Mouse (Mus musculus): ENCODE data around the gene Triobp.
A peak's percentile ranks its signal among the peaks of the same experiment; 100 is the strongest.

Triobp gene

DNA sequence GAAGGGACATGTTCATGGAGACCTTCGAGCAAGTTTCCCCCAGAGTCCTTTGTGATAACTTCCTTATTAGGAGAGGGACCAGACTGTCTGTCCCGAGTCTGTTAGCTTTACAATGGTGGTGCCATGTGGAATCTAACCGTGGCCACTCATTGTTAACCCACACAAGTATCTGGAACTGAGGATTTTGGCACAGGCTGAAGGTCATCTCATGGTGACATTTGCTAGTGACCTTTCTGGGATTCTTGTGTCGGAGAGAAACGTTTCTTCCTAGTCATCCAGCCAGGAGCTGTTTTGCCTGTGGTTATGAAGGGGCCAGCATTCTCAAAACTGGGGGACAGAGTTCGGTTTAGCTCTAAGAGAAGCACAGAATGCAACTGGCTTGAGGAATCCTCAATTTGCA, 24.1 kb downstream of the Triobp start:
- DNase-seq: no peak

DNA sequence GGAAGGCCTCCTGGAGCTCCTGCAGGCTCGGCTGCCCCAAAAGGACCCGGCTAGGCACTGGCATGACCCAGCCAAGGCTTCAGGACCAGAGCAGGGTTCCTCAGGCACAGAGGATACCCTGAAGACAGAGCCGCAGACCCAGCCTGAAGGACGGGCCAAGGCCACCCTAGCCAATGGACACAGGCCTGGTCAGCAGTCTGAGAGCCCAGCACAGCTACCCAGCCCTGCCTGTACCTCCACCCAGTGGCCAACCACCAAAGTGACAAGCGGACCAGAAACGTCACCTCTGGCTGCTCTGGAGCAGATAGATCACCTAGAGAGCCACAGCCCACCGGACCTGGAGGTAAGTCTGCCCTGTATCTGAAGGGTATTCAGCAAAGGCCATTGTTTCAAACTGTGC, 26.4 kb downstream of the Triobp start:
- DNase-seq: no peak

DNA sequence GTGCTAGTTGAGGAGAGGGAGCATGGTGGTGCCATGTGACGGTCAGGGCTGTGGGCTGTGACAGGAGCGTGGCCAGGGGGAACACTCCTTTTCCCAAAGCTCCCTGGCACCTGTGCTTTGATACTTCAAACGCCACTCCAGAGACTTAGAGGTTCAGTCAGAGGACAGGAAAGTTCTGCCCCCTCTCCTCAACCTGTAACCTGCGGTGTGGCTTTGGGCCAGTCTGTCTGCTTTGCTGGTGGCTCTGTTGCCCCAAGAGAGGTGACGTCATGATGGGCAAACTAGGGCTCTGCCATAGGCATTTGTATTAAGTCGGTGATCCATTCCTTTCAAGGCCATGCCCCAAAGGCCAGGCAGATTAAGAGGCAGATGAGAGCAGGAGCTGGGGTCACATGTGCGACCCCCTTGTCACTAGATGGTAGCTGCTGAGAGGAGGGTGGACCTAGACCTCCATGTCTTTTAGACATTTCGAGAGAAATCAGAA, 30.2 kb downstream of the Triobp start:
- DNase-seq: no peak

DNA sequence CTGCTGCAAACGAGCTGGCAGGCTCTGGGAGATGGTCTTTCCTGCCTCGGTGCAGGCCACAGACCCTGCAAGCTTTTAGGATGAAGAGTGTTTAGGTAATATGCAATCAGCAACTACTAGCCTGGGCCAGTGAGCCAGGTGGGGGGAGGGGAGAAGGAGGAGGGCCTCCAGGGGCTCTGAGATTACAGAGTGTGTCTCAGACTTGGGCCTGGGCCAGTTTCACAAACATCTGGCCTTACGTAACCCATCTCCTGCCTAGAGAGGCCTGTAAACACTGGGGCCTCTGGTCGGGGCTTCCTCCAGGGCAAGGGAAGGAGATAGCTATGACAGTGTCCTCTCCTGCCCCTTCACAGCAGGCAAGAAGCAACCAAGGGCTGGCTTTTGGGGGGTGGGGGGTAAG, 31.4 kb downstream of the Triobp start:
- DNase-seq: no peak

DNA sequence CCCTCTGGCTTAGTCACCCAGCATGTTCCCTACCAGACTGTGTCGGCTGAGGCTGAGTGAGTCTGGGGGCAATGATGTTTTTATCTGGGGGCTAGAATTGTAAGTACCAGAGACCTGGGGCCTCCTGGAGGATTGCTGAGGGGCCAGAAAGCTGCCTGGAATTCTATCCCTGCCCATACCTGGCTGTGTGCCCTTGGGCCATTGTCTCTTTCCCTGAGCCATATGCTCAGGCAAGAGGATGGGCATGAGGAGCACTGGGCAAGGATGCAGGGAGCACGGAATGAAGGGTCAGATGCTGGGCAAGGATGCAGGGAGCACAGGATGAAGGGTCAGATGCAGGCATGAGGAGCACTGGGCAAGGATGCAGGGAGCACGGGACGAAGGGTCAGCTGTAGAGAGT, 32.6 kb downstream of the Triobp start:
- no peak for DNase-seq

DNA sequence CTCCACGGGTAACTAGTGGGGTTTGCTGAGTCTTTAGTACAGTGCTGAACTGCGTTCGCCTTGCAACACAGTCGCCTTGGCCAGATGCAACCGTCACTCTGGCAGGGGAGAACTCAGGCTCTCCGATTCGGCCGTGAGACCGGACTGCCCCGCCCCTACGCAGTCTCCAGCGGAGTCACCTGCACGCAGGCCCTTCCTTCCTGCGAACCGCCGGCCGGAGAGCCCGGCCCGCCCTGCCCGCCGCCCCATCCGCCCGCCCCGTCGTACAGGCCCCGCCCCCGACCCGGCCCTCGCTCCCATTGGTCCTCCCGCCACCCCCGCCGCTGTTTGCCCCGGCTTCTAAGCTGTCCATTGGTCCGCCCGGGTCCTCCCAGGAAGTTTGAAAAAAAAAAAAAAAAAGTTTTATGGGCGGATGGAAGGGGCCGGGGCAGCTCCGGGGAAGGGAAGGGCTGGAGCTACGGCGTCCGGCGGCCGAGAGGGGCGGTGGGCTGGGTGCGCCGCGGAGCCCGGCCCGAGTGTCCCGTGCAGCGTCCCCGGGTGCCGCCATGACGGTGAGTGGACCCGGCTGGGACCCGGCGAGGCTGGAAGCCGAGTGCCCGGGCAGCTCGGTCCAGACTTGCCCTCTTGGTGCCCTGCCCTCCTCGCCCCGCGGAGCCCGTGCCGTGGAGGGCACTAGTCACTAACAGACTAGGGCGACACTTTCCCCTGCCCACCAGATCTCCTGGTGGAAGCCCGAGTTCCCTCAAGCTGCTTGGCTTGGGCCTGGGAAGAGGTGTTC, 35.3 kb downstream of the Triobp start:
- DNase-seq: peak; percentile 71

DNA sequence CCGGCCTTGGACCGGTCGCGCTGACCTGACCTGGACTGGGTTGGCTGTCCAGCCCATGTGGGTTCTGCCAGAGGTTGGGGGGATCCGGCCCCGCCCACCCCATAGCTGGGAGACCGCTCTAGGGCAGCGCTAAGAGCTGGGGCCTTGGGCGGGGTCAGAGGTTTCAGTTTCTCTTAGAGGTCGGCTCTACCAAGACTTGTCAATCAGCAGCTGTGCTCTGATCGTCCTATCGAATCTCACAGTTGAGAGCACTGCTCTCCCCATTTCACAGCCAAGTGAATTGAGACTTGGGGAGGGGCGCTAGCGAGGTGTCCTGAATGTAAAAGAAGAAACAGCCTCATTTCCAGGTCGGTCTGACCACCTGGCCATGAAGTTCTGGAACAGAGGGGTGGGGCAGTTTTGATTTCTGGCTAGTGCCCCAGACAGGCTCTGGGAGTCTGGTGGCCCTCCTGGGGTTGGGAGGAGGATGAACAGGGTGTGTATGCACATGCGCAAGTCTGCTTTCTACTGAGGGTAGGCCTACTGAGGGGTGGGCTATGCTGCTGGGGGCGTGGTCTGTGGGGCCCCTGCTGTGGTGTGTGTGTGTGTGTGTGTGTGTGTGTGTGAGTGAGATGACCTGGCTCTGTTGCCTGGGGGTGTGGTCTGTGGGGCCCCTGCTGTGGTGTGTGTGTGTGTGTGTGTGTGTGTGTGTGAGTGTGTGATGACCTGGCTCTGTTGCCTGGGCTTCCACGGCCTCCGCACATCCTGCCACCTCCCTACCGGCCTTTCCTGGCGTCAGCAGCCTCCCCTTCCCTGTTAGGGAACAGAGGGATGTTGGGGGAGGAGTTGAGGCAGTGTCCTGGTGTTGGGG, 36.1 kb downstream of the Triobp start:
- DNase-seq: no peak

DNA sequence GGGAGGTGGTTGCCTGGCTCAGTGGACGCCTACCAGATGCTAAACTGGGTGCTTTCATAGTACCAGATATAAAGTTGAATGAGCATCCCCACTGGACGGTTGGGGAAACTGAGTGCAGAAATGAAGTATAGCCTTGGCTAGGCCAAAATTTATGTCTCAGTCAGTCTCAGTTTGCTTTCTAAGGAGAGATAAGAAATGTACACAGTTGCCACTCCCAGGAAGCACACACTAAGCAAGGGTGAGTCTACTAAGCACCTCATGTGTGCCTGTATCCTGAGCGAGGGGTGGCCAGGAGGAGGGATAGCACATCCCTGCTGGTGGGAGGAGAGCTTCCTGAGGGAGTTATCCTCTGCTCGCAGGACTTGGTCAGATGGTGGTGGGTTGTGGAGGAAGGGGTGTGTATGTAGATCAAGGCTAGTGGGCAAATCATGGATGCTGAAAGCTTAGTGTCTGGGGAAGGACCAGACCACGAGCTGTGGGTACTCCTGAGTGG, 36.8 kb downstream of the Triobp start:
- no peak for DNase-seq

DNA sequence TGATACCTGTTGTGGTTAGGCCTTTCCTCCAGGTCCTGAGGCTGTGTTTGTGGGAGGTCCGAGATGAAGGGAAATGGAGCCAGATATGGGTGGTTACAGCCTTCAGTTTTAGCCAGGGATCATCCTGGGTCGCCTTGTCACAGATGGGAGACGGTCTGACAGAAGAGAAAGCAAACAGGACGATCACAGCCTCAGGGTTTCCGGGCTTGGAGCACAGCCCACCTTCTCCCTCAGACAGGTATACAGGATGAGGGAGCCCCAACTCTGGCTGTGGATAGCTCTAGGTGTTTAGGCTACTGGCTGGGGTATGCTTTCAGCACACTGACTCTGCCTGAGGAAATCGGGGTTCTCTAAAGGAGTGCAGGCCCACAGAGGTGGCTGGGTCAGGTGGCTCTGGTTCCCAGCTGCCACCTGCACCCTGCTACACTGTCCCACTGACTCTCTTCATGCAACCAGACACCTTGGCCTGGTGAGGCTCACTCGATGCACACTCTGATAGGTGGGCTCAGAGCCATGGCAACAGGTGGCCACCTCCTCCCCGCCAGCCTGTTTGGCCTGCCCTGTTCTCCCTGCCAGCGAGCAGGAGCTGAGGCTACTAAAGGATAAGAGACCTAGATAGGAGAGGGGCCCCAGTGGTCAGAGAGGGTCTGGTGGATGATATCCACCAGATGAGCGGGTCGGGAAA, 39.2 kb downstream of the Triobp start:
- DNase-seq: no peak

DNA sequence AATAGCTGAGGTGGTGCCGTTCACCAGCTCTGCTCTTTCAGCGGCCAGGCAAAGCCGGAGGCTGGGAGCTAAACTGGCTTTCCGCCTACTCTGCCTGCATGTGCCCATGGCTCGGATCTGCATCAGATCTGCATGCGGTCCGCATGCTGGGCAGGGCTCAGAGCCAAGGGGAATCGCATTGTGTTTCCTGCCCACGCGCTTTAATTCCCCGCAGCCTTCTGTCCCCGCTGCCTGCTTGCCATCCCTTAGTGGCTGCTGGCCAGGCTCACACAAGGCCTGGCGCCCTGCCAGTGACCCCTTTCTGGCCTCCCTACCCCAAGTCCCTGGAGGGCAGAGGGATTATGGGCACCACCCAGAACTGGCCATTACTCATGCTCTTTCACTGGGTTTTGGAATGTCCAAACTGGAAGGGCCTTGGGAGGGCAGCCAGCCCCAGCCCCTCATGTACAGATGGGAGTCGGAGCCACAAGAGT, 41.0 kb downstream of the Triobp start:
- peak; percentile 93 for DNase-seq

DNA sequence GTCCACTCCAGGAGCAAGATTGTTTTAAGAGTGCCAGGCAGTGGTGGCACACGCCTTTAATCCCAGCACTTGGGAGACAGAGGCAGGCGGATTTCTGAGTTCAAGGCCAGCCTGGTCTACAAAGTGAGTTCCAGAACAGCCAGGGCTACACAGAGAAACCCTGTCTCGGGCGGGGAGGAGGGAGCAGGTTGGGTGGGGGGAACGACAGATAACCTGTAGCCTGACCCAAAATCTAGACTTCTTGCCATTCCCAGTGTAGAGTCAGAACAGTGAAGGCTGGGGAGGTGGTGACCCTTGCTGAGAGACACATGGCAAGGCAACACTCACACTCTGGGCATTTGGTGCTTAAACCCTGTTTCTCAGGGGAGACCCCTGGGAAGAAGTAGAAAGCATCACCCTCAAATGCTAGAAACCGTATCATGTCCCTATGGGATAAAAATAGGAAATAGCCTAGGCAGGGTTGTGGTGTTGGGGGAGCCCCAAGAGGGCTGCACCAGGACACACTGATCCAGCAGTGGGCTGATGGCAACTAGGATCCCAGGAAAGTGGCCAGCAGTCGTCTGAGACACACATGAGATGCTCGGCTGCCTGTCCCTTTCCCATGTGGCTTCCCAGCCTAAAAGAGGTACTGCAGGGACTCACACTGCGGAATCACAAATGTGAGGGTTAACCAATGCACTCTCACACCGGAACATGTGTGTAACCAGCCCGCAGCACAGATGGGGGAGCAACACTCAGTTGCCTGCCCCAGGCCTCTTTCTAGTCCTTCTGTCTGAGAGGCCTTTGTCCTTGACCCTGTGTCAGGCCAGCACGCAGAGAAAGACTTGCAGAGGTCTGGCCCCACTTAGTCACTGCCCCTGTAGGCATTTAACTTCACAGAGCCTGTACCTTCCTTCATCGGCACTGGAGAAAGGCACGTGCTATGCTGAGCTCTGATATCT, 41.9 kb downstream of the Triobp start:
- no peak for DNase-seq

DNA sequence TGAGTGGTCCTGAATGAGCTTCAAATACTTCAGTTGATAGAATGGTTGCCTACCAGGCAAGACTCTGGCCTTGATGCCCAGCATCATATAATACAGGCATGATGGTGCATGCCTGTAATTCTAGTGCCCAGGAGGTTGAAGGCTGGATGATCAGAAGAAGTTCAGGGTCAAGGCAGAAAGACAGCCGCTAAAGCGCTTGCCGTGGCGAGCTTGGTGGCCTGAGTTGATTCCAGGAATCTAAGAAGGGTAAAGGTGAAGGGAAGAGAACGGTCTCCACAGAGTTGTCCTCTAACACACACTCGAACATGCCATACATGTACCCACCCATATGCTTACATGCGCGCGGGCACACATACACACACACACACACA, 42.6 kb downstream of the Triobp start:
- DNase-seq: no peak

DNA sequence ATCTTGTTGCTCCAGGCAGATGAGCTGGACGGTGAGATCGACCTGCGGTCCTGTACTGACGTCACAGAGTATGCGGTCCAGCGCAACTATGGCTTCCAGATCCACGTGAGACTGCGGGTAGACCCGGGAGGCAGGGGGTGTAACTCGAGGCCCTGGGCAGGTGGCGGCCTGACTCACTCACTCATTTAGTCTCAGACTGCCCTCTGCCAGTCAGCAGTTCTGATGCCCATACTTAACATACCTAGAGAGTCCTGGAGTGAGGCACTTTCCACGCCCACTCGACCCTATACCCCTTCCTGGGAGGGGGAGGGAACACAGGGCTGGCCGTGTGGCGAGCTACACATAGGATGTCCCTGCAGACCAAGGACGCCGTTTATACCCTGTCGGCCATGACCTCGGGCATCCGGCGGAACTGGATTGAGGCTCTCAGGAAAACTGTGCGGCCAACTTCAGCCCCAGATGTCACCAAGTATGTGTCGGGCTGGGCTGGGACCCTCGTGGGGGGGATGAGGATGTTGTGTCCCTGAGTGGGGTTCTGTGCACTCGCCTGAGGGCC, 43.5 kb downstream of the Triobp start:
- no peak for DNase-seq

DNA sequence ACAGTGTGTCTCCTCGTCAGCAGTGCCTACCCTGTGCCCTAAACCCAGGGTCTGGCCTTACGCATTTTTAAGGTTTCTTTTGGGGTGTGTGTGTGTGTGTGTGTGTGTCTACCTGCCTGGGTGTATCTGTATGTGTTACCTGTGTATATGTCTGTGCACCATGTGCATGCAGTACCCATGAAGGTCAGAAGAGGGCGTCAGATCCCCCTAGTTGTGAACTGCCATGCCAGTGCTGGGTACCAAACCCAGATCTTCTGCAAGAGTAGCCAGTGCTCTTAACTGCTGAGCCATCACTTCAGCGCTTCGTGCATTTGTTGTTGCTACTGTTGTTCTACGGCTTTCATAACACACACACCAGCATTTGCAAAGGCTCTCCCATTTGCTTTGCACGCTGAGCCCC, 44.7 kb downstream of the Triobp start:
- no peak for DNase-seq

DNA sequence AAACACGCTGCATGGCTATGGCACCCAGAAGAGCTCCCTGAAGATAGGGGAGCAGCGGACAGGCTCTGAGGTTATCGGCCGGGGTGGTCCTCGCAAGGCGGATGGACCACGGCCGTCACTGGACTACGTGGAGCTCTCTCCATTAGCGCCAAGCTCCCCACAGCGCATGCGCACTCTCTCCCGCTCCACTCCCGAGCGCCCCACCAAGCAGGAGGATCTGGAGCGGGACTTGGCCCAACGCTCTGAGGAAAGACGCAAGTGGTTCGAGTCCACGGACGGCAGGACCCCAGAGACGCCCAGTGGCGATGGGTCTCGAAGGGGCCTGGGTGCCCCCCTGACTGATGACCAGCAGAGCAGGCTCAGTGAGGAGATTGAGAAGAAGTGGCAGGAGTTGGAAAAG, 45.4 kb downstream of the Triobp start:
- DNase-seq: no peak

DNA sequence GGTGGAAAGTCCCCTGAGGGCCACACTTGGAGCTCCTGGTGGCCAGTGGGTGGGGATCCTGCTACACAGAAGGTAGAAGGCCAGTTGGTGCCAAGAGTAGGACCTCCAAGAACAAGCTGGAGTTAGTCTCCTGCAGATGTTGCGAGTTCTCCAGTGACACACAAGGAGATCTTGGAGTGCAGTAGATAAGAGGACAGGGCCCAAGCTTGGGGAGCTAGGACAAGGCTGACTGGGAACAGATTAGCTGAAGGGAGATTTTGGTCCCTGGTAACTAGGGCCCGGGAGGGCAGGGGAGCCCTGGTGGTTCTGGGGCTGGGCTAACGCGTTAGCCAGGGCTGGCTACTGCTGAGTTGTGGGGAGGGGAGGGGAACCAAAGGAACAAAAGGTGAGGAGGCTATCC, 48.4 kb downstream of the Triobp start:
- no peak for DNase-seq

DNA sequence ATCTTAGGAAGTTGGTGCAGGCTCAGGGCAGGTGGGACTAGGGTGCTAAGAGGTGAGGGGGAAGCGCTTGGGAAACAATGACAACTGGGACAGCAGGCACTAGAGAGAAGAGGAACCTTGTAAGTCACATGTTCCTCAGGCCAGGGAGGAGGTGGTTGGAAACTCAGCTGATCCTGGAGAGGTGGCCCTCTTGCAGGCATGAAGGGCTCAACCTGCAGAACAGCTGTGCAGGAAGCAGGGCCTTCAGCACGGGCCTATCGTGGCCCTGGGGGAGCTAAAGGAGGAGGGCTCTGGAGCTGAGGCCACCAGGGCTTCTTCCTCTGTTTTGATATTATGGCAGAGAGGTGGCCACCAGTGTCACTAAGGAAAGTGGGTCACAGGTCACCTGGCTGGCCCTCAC, 49.1 kb downstream of the Triobp start:
- DNase-seq: no peak

DNA sequence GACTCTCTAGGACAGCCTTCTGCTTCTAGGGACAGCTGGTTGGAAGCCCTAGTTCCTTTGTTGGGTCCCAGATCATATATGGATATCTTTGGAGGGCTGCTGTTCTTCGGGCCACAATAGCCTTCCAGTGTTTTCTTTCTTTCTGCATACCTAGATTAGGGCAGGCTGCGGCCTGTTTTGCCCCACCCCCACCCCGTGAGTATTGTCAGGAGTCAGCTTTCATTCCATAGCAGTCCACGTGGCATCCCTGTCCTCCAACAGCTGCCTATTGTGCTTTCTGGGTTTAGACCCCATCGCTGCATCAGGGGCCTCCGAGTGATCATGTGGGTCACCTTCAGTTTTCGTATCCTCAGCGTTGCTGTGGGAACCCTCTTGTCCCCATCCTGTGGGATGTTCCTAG, 50.8 kb downstream of the Triobp start:
- no peak for DNase-seq

DNA sequence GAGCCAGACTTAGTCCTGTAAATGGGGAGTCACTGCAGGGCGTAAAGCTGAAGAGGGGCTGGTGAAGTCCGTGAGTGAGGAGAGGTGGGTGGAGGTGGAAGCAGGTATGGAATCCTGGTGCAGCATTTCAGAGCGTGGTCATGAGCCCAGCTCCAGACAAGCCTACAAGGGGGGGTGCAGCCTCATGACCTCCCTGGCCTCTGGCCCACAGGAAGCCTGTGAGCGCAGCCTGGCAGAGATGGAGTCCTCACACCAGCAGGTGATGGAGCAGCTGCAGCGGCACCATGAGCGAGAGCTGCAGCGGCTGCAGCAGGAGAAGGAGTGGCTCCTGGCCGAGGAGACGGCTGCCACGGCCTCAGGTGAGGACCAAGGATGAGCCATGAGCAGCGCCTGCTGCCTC, 52.1 kb downstream of the Triobp start:
- DNase-seq: no peak

DNA sequence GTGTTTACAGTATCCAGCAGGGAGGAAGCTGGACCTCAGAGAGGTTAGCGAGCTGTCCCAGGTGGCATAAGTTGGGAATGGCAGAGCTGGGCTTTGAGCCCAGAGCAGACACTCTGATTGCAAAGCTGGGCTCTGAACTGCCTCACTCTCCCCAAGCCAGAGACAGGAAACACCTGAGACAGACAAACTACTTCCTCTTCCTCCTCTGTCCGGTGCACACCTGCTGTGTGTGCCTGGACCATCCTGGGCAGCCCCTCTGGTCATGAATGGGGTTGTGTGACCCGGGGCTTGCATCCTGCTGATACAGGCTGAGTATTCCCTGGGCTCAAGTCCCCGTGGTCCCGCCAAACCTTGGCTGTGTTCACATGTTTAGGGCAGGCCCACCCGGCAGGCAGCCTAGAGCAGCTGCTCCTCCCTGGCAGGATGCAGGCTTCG, 52.9 kb downstream of the Triobp start:
- no peak for DNase-seq

DNA sequence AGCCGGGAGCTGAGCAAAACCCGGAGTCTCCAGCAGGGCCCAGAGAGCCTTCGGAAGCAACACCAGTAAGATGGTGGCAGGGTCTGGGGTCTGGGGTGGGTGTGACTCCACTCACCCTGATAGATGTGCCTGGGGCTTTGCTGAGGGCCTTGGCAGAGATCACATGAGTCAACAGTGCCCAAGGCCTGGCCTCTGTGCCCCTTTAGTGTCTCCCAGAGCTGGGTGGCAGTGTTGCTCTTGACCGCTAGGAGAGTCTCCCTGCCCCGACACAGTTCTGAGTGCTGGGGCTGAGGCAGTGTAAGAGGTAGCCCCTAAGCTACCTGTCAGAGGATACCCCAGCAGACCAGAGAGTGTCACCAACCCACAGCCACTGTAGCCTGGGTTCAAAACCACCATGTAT, 54.0 kb downstream of the Triobp start:
- DNase-seq: no peak

DNA sequence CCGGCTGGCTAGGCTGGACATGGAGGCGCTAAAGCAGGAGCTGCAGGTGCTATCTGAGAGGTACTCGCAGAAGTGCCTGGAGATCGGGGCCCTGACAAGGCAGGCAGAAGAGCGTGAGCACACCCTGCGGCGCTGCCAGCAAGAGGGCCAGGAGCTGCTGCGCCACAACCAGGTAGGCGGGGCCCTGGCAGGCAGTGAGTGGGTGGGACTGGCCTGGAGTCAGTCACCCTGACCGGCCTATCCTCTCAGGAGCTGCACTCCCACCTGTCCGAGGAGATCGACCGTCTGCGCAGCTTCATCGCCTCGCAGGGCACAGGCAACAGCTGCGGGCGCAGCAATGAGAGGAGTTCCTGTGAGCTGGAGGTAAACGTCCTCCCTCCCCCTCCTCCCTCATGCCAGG, 54.5 kb downstream of the Triobp start:
- no peak for DNase-seq
